Mouse (Mus musculus) midbrain, embryonic 15.5 days (tissue): ENCODE measurements around the gene Rnf10. TPM values are rescaled to one million over a fixed set of nuclear protein-coding genes. Genes with fewer than 3 reads are reported as not detected.
A peak's percentile ranks its signal among the peaks of the same experiment; 100 is the strongest.

Experiments
- ATAC-seq: fragments of 200-750 bp; cut with Nextera tagmentation; replicated peaks from 2 replicates; pipeline ENCODE4 v1.8.0; 2017; ENCODE audit warnings: moderate TSS enrichment
- H3K27ac ChIP-seq: fragments of 300-500 bp; sonication (generic); 2 replicates; pipeline ENCODE4 v1.5.1; 2015; ENCODE audit warnings: mild to moderate bottlenecking, inconsistent platforms
- H3K27me3 ChIP-seq: fragments of 300-500 bp; sonication (generic); replicated peaks from 2 replicates; pipeline ENCODE4 v1.6.1; 2015; ENCODE audit warnings: inconsistent platforms
- H3K36me3 ChIP-seq: fragments of 300-500 bp; sonication (generic); replicated peaks from 2 replicates; pipeline ENCODE4 v1.6.1; 2015; ENCODE audit warnings: inconsistent platforms
- H3K4me1 ChIP-seq: fragments of 300-500 bp; sonication (generic); 2 replicates; pipeline ENCODE4 v1.6.1; 2015; ENCODE audit warnings: inconsistent platforms
- H3K4me2 ChIP-seq: fragments of 300-500 bp; sonication (generic); 2 replicates; pipeline ENCODE4 v1.6.1; 2015; ENCODE audit warnings: inconsistent platforms, mild to moderate bottlenecking, moderate library complexity
- H3K4me3 ChIP-seq: fragments of 300-500 bp; sonication (generic); 2 replicates; pipeline ENCODE4 v1.5.1; 2015; ENCODE audit warnings: mild to moderate bottlenecking, inconsistent platforms
- H3K9ac ChIP-seq: fragments of 300-500 bp; sonication (generic); 2 replicates; pipeline ENCODE4 v1.6.1; 2015; ENCODE audit warnings: mild to moderate bottlenecking, inconsistent platforms
- H3K9me3 ChIP-seq: fragments of 300-500 bp; sonication (generic); 2 replicates; pipeline ENCODE4 v1.6.1; 2016; ENCODE audit warnings: inconsistent platforms
- WGBS: fragments of 180-500 bp; shearing (Covaris S2); methylation state at CpG from one replicate; pipeline ENCODE4 v1.1.7; 2015; ENCODE audit warnings: mixed read lengths; 5-methylcytosine and 5-hydroxymethylcytosine counted together
- polyA plus RNA-seq: library from polyadenylated mRNA; unstranded; fragments of >200 nt; fragmentation: Nextera tagmentation; extraction: Ambion mirVana; gene quantifications from 2 replicates; pipeline ENCODE4 v1.2.1, GENCODE M21; 2015

Gene Rnf10
- polyA plus RNA-seq, 1 experiment from 2014 or later = 202 TPM

GRCm38 (mm10) chr5:115271931-115272811 lies 527 bp downstream of the Rnf10 start:
- Histone ChIP-seq H3K4me1 (peaks cover 52% of the 10 kb centered on the region), H3K27me3 (no peaks in the 10 kb centered on the region), H3K9me3 (no peaks in the 10 kb centered on the region), H3K4me2 (peak overlapping the region; percentile 56), H3K9ac (peak overlapping the region; percentile 98), H3K36me3 (no peaks in the 10 kb centered on the region), H3K4me3 (peak overlapping the region; percentile 92), H3K27ac (peak overlapping the region; percentile 93)
- peak; percentile 62 for ATAC-seq
- under 1% methylated on average over 68 of the region's 77 CpGs for WGBS

- no peak overlapping the region for H3K9ac ChIP-seq
Measured at GRCm38 (mm10) chr5:115269969-115270368, 2.7 kb downstream of the Rnf10 start.

DNA sequence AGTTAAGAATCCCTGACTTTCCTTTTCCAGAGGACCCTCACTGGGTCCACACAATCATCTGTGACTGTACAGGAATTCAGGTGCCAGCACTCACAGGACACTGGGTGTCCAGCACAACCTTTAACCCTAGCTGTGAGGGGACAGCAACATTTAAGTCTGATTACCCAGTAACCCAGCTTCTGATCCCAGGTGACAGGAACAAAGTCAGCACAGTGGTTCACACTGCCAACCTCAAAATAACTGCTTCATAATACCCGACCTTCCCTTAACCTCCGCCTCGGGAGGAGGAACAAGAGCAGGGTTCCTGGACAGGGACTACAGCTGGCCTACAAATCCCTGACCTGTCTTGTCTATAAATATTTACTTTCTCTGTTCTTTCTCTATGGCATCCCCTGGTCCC lies 4.4 kb downstream of the Rnf10 start:
- 74% methylated on average over 3 of the region's 3 CpGs for WGBS
- H3K4me1 ChIP-seq = peaks cover 54% of the 10 kb centered on the region
- H3K9me3 ChIP-seq = no peaks in the 10 kb centered on the region

More at GRCm38 (mm10) chr5:115269969-115270368, 2.7 kb downstream of the Rnf10 start:
- Histone ChIP-seq H3K36me3 (no peaks in the 10 kb centered on the region), H3K4me2 (peak overlapping the region; percentile 56; the same call in 1 of the 2 replicates), H3K27me3 (no peaks in the 10 kb centered on the region), H3K27ac (no peak overlapping the region), H3K9me3 (no peaks in the 10 kb centered on the region), H3K4me1 (peaks cover 61% of the 10 kb centered on the region), H3K4me3 (no peak overlapping the region; the same call in 1 of the 2 replicates)
- 94% methylated on average over 1 of the region's 1 CpGs for WGBS
- ATAC-seq = no peak

GRCm38 (mm10) chr5:115267469-115268045 lies 5.1 kb downstream of the Rnf10 start:
- peaks cover 51% of the 10 kb centered on the region for H3K4me1 ChIP-seq
- H3K36me3 ChIP-seq = no peaks in the 10 kb centered on the region
- no peak overlapping the region for H3K9ac ChIP-seq
- H3K9me3 ChIP-seq = no peaks in the 10 kb centered on the region
- no peaks in the 10 kb centered on the region for H3K27me3 ChIP-seq
- 83% methylated on average over 3 of the region's 3 CpGs for WGBS
- no peak overlapping the region for H3K4me3 ChIP-seq
- ATAC-seq = no peak
- H3K4me2 ChIP-seq = no peak overlapping the region
- H3K27ac ChIP-seq = no peak overlapping the region

More for the DNA sequence above, 4.4 kb downstream of the Rnf10 start:
- H3K27ac ChIP-seq = no peak overlapping the region
- no peak for ATAC-seq
- no peaks in the 10 kb centered on the region for H3K27me3 ChIP-seq
- H3K36me3 ChIP-seq = no peaks in the 10 kb centered on the region
- no peak overlapping the region for H3K4me3 ChIP-seq
- H3K4me2 ChIP-seq = no peak overlapping the region
- H3K9ac ChIP-seq = no peak overlapping the region

DNA sequence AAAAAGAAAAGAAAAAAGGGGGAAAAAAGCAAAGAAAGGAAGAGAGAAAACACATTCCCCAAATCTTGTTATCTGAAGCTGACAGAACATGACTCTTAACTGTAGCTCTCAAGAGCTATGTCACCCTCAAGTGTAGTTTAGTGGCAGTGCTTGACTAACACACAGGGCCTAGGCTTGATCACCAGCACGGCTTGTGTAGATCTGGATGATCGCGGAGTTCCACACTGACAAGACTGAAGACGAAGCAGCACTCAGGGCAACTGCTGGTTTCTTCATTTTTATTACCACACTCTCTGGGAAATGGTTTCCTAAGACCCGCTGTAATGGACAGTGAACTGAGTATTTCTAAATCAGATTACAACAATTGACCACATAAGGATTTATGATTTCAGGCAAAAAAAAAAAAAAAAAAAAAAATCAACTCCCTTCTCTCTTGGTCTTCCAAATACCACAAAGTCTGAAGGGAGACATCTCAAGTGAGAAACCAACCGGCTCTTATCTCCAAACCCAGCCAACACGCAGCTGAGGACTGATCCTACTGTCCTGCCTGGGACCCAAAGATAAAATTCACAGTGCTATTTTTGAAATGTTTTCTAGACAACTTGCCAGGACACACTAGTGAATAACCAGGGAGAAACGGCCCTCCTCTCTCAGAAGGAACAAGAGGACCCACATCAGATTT lies 5.8 kb downstream of the Rnf10 start:
- Histone ChIP-seq H3K4me1 (peaks cover 51% of the 10 kb centered on the region), H3K9me3 (no peaks in the 10 kb centered on the region), H3K36me3 (no peaks in the 10 kb centered on the region), H3K4me2 (no peak overlapping the region), H3K27ac (no peak overlapping the region), H3K27me3 (no peaks in the 10 kb centered on the region), H3K4me3 (no peak overlapping the region), H3K9ac (no peak overlapping the region)
- ATAC-seq = no peak
- 83% methylated on average over 8 of the region's 8 CpGs for WGBS

DNA sequence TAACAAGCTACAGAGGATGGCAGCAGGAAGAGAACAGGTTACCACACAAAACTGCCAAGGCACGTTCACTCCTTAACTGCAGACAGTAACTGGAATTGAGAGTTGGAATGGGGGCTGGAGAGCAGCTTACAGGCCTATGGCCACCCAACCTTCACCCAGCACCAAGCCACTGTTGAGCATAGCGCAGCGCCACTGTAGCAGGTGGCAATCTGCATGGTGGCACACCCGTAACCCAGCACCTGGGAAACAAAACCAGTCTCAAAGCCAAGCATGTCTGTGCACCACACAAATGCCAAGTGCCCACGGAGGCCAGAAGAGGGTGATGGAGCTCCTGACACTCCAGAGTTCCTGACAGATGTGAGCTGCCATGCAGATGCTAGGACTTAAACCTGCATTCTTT lies 6.4 kb downstream of the Rnf10 start:
- H3K9me3 ChIP-seq = no peaks in the 10 kb centered on the region
- H3K4me1 ChIP-seq = peaks cover 46% of the 10 kb centered on the region
- H3K27ac ChIP-seq = no peak overlapping the region
- H3K36me3 ChIP-seq = no peaks in the 10 kb centered on the region
- whole genome bisulfite sequencing = 93% methylated on average over 5 of the region's 5 CpGs
- H3K9ac ChIP-seq = no peak overlapping the region
- ATAC-seq = no peak
- H3K27me3 ChIP-seq = no peaks in the 10 kb centered on the region
- no peak overlapping the region for H3K4me3 ChIP-seq
- no peak overlapping the region for H3K4me2 ChIP-seq

DNA sequence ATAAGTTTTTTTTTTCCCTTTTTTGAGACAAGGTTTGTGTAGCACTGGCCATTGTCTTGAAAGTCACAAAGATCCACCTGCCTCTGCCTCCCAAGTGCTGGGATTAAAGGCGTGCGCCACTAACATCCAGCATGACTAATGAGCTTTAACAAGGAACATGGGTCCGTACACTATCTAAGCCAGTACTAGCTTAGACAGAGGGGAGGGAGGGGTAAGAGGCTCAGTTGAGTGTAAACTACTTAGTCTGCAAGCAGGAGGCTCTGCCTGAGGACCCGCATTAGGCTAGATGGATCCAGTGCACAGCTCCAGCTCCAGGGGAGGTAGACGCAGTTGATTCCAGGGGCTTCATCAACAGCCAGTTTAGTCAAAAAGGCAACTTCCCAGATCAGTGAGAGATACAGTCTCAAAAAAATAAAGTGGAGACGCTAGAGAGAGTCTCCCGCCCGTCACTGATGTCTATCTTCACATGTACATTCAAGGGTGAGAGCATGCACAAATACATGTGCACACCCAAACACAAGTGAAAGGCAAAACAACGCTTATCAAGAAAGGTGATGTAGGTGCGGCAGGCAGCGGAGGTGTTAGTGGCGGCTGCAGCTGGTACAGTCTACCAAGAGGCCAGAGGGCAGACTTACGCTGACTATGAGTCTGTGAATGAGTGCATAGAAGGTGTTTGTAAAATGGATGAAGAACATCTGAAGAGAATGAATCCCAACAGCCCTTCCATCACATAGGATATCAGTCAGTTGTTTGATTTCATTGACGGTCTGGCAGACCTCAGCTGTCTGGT lies 10.0 kb downstream of the Rnf10 start:
- ATAC-seq = no peak
- peaks cover 21% of the 10 kb centered on the region; the same call in 1 of the 2 replicates for H3K36me3 ChIP-seq
- 74% methylated on average over 14 of the region's 14 CpGs for WGBS

GRCm38 (mm10) chr5:115261880-115262279 lies 10.8 kb downstream of the Rnf10 start:
- no peak overlapping the region for H3K27ac ChIP-seq
- peaks cover 29% of the 10 kb centered on the region for H3K36me3 ChIP-seq
- no peak overlapping the region for H3K4me2 ChIP-seq
- no peaks in the 10 kb centered on the region for H3K9me3 ChIP-seq
- H3K9ac ChIP-seq = no peak overlapping the region
- H3K4me3 ChIP-seq = no peak overlapping the region
- peaks cover 9% of the 10 kb centered on the region for H3K4me1 ChIP-seq
- 84% methylated on average over 1 of the region's 1 CpGs for WGBS
- no peaks in the 10 kb centered on the region for H3K27me3 ChIP-seq
- ATAC-seq = no peak

More for the DNA sequence above, 10.0 kb downstream of the Rnf10 start:
- Histone ChIP-seq H3K4me3 (no peak overlapping the region), H3K9ac (no peak overlapping the region), H3K4me2 (no peak overlapping the region), H3K27me3 (no peaks in the 10 kb centered on the region), H3K27ac (no peak overlapping the region), H3K9me3 (no peaks in the 10 kb centered on the region), H3K4me1 (peaks cover 13% of the 10 kb centered on the region)

GRCm38 (mm10) chr5:115261141-115261540 lies 11.6 kb downstream of the Rnf10 start:
- Histone ChIP-seq H3K27me3 (no peaks in the 10 kb centered on the region), H3K4me1 (0 out of 2 replicates have a peak, but pooled peaks cover 5% of the 10 kb centered on the region), H3K36me3 (peaks cover 36% of the 10 kb centered on the region), H3K9ac (no peak overlapping the region), H3K4me3 (no peak overlapping the region), H3K4me2 (no peak overlapping the region), H3K27ac (no peak overlapping the region), H3K9me3 (no peaks in the 10 kb centered on the region)
- ATAC-seq = no peak
- WGBS = 88% methylated on average over 8 of the region's 8 CpGs

GRCm38 (mm10) chr5:115260356-115260755 lies 12.3 kb downstream of the Rnf10 start:
- no peak overlapping the region for H3K4me3 ChIP-seq
- WGBS = 91% methylated on average over 6 of the region's 6 CpGs

DNA sequence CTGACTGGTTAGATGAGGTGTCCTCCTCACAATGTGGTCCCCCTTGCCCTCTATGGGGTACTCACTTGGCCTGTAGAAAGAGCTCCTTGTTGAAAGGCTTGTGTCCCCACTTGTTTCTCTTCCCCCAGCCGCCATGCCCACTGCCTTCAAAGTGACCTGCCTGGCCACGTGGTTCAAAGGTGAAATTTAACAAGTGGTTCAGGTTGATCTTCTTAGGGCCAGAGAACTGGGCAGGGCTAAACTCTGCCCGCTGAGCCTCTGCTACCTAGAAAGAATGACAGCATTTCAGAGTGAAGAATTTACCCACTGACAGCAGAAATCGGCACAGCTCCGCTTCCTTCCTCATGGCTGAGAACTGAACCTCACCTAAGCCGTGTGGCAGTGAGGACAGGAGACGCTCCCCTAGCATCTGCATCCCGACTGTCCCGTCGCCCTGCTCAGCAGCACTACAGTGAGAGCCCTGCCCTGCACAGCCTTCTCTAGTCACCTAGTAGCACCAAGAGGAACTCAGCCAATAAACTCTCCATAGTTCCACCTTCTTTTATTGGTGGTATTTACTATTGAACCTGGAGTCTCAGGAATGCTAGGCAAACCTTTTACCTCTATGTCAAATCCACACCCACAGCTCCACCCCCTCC lies 15.7 kb downstream of the Rnf10 start:
- WGBS = 96% methylated on average over 10 of the region's 10 CpGs
- H3K4me3 ChIP-seq = no peak overlapping the region
- H3K27ac ChIP-seq = no peak overlapping the region
- no peak overlapping the region for H3K9ac ChIP-seq
- H3K4me2 ChIP-seq = no peak overlapping the region
- H3K9me3 ChIP-seq = no peaks in the 10 kb centered on the region
- ATAC-seq = no peak
- H3K27me3 ChIP-seq = no peaks in the 10 kb centered on the region
- peaks cover 49% of the 10 kb centered on the region for H3K36me3 ChIP-seq
- no peaks in the 10 kb centered on the region for H3K4me1 ChIP-seq

More at GRCm38 (mm10) chr5:115260356-115260755, 12.3 kb downstream of the Rnf10 start:
- Histone ChIP-seq H3K4me1 (no peaks in the 10 kb centered on the region), H3K9ac (no peak overlapping the region), H3K36me3 (peaks cover 43% of the 10 kb centered on the region), H3K4me2 (no peak overlapping the region), H3K27ac (no peak overlapping the region), H3K9me3 (no peaks in the 10 kb centered on the region), H3K27me3 (no peaks in the 10 kb centered on the region)
- ATAC-seq = no peak
